Mouse (Mus musculus): ENCODE results near the gene Fam53b. TPM values are rescaled to one million over a fixed set of nuclear protein-coding genes. Genes with fewer than 3 reads are reported as not detected.
A peak's percentile ranks its signal among the peaks of the same experiment; 100 is the strongest.

Gene Fam53b
- polyA plus RNA-seq, 1 experiment from 2014 or later = 25.5 TPM

DNA sequence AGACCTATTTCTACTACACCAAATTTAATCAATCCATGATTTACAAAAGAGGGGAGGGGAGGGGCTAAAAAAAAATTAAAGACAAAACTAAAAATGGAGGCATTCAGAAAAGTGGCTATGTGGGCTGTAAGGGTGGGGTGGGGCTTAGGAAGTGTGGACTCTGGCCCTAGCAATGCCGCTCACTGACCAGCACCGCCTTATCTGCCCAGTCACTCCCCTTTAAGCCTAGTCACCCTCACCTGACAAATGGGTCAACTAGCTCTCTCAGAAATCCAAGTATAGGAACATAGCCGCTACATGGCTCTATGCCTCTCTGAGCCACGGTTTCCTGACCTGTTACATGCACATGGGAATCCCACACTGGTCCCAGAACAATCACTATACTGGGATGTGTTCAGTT lies 26.7 kb downstream of the Fam53b start:
- Histone ChIP-seq H3K9ac (no peak overlapping the region), H3K27me3 (no peaks in the 10 kb centered on the region), H3K4me3 (replicated peaks) (no peak overlapping the region), H3K36me3 (replicated peaks) (no peaks in the 10 kb centered on the region), H3K4me1 (replicated peaks) (peaks cover 57% of the 10 kb centered on the region), H3K4me2 (no peak overlapping the region), H3K27ac (replicated peaks) (peak overlapping the region; percentile 56; the same call in 1 of the 2 replicates), H3K9me3 (replicated peaks) (no peaks in the 10 kb centered on the region)
- ATAC-seq (ENCODE audit: insufficient read depth) = no peak
- 67% methylated on average over 4 of the region's 4 CpGs for WGBS (ENCODE audit: insufficient replicate concordance)

- peaks cover 57% of the 10 kb centered on the region for H3K4me1 ChIP-seq (replicated peaks)
These were observed 27.2 kb downstream of the Fam53b start for GRCm38 (mm10) chr7:132786522-132786921.

DNA sequence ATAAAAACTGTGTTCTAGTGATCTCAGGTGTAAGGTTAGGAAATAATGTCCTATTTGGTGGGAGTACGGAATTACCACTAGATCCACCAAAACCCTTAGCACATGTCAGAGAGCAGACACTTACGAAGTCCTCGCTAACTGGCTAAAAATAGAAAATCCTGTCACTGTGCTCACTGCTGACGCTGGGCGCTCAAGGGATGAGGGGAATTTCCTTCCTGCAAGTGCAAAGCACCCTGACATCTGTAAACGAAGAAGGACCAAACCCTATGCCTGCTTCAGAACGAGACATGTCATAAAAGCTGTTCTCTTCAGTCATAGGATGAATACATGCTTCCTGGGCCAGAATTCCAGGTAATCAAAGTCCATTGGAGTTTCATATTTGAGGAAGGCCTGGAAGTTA lies 27.7 kb downstream of the Fam53b start:
- Histone ChIP-seq H3K4me3 (replicated peaks) (no peak overlapping the region), H3K36me3 (replicated peaks) (no peaks in the 10 kb centered on the region), H3K27me3 (no peaks in the 10 kb centered on the region), H3K4me2 (no peak overlapping the region), H3K4me1 (replicated peaks) (peaks cover 61% of the 10 kb centered on the region), H3K9ac (no peak overlapping the region), H3K9me3 (replicated peaks) (no peaks in the 10 kb centered on the region), H3K27ac (replicated peaks) (0 out of 2 replicates have a peak overlapping the region, but pooled peaks have one; percentile 56)
- WGBS (ENCODE audit: insufficient replicate concordance) = 50% methylated on average over 7 of the region's 7 CpGs
- ATAC-seq (ENCODE audit: insufficient read depth) = no peak

More at GRCm38 (mm10) chr7:132786522-132786921, 27.2 kb downstream of the Fam53b start:
- no peak overlapping the region for H3K4me3 ChIP-seq (replicated peaks)
- H3K36me3 ChIP-seq (replicated peaks) = no peaks in the 10 kb centered on the region
- no peak overlapping the region for H3K9ac ChIP-seq
- H3K27ac ChIP-seq (replicated peaks) = peak overlapping the region; percentile 56; the same call in 1 of the 2 replicates
- H3K9me3 ChIP-seq (replicated peaks) = no peaks in the 10 kb centered on the region
- no peak for ATAC-seq (ENCODE audit: insufficient read depth)
- H3K27me3 ChIP-seq = no peaks in the 10 kb centered on the region
- 26% methylated on average over 4 of the region's 4 CpGs for WGBS (ENCODE audit: insufficient replicate concordance)
- no peak overlapping the region for H3K4me2 ChIP-seq

- 72% methylated on average over 5 of the region's 5 CpGs for WGBS (ENCODE audit: insufficient replicate concordance)
- H3K36me3 ChIP-seq (replicated peaks) = no peaks in the 10 kb centered on the region
- no peak overlapping the region for H3K4me3 ChIP-seq (replicated peaks)
- no peaks in the 10 kb centered on the region for H3K27me3 ChIP-seq
- H3K4me1 ChIP-seq (replicated peaks) = peaks cover 65% of the 10 kb centered on the region
- no peak for ATAC-seq (ENCODE audit: insufficient read depth)
- H3K9me3 ChIP-seq (replicated peaks) = no peaks in the 10 kb centered on the region
- no peak overlapping the region for H3K4me2 ChIP-seq
- H3K9ac ChIP-seq = no peak overlapping the region
- H3K27ac ChIP-seq (replicated peaks) = no peak overlapping the region
These were observed 29.6 kb downstream of the Fam53b start for GRCm38 (mm10) chr7:132784101-132784500.

DNA sequence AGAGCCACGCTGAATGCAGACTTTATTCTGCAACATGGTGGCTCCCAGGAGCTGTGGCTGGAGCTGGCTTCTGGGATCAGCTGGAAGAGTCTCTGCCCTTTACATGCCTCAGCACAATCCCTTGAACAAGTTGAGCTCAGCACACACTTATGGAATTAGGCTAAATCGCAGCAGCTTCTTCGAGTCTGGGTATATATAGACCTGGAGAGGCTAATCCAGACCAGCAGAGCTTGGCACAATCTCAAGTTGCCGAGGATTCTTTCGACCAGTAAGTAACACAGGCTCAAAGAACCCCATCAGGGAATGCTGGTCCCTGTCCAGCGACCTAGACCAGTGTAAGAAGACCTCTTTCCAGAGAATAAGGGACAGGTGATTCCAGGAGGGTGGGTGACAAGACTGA lies 31.8 kb downstream of the Fam53b start:
- Histone ChIP-seq H3K9me3 (replicated peaks) (no peaks in the 10 kb centered on the region), H3K4me1 (replicated peaks) (peaks cover 80% of the 10 kb centered on the region), H3K9ac (no peak overlapping the region), H3K36me3 (replicated peaks) (no peaks in the 10 kb centered on the region), H3K4me2 (no peak overlapping the region), H3K27ac (replicated peaks) (peak overlapping the region; percentile 98), H3K4me3 (replicated peaks) (no peak overlapping the region), H3K27me3 (no peaks in the 10 kb centered on the region)
- WGBS (ENCODE audit: insufficient replicate concordance) = 67% methylated on average over 6 of the region's 6 CpGs
- no peak for ATAC-seq (ENCODE audit: insufficient read depth)

DNA sequence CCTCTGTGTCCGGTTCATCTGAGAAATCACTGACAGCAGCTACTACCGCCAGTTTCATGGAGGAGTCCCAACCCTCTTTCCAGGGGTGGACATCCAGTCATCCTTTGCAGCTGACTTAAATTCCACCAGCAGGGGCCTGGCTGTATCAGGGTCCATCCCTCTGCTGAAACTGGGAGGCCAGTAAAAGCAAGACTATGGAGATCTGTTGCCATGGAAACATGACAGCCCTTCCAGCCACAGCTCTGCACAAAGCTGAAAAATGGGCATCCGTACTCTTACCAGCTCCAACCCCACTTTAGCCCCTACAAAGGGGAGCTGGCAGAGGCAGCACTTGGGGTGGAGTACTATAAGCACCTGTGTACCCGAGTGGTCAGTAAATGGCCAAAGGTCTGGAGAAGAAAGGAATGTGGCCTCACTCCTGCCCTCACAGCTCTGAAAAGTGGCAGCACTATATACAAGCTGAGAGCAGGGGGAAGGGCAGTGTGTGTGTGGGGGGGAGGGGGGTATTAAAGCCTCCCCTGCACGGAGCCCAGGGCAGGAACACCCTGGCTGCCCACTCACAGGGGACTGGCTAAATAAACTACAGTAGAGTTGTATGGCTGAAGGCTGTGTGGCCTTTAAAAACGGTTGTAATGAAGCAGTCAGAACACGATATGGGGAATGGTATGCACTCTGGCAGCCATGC lies 32.4 kb downstream of the Fam53b start:
- Histone ChIP-seq H3K4me3 (replicated peaks) (no peak overlapping the region), H3K4me1 (replicated peaks) (peaks cover 80% of the 10 kb centered on the region), H3K27me3 (no peaks in the 10 kb centered on the region), H3K9ac (no peak overlapping the region), H3K4me2 (no peak overlapping the region), H3K36me3 (replicated peaks) (no peaks in the 10 kb centered on the region), H3K9me3 (replicated peaks) (no peaks in the 10 kb centered on the region), H3K27ac (replicated peaks) (peak overlapping the region; percentile 98)
- 65% methylated on average over 7 of the region's 7 CpGs for WGBS (ENCODE audit: insufficient replicate concordance)
- no peak for ATAC-seq (ENCODE audit: insufficient read depth)

DNA sequence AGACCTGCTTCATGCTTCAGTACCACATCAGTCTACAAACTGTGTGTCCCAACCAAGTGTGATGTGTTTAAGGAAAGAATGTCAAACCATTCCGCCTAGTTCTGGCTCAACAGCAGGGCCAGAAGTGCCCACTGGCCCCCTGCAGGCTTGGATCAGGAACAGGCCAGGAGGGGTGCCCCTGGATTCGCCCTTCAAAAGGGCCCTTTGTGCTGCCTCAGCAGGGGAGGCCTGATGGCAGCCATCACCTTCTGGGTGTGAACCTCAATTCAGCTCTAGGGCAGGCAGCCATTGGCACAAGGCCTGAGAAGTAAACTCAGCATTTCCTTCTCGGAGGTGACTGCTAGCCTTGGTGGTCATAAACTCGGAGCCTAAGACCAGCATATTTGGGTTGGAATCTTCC lies 33.1 kb downstream of the Fam53b start:
- Histone ChIP-seq H3K9ac (no peak overlapping the region), H3K4me1 (replicated peaks) (peaks cover 77% of the 10 kb centered on the region), H3K27me3 (no peaks in the 10 kb centered on the region), H3K4me3 (replicated peaks) (no peak overlapping the region), H3K36me3 (replicated peaks) (no peaks in the 10 kb centered on the region), H3K4me2 (no peak overlapping the region), H3K27ac (replicated peaks) (peak overlapping the region; percentile 98), H3K9me3 (replicated peaks) (no peaks in the 10 kb centered on the region)
- ATAC-seq (ENCODE audit: insufficient read depth) = no peak
- WGBS (ENCODE audit: insufficient replicate concordance) = 71% methylated on average over 4 of the region's 4 CpGs

GRCm38 (mm10) chr7:132778630-132779029 lies 35.1 kb downstream of the Fam53b start:
- peak overlapping the region; percentile 28 for H3K4me3 ChIP-seq (replicated peaks)
- no peaks in the 10 kb centered on the region for H3K27me3 ChIP-seq
- H3K36me3 ChIP-seq (replicated peaks) = peaks cover 11% of the 10 kb centered on the region
- H3K4me2 ChIP-seq = peak overlapping the region; percentile 74
- 34% methylated on average over 13 of the region's 13 CpGs for WGBS (ENCODE audit: insufficient replicate concordance)
- H3K27ac ChIP-seq (replicated peaks) = peak overlapping the region; percentile 98
- no peaks in the 10 kb centered on the region for H3K9me3 ChIP-seq (replicated peaks)
- peak; percentile 68 for ATAC-seq (ENCODE audit: insufficient read depth)
- peaks cover 73% of the 10 kb centered on the region for H3K4me1 ChIP-seq (replicated peaks)
- H3K9ac ChIP-seq = peak overlapping the region; percentile 57

GRCm38 (mm10) chr7:132777728-132778453 lies 35.8 kb downstream of the Fam53b start:
- Histone ChIP-seq H3K4me1 (replicated peaks) (peaks cover 77% of the 10 kb centered on the region), H3K27ac (replicated peaks) (peak overlapping the region; percentile 98), H3K9ac (peak overlapping the region; percentile 65), H3K36me3 (replicated peaks) (peaks cover 12% of the 10 kb centered on the region), H3K4me2 (peak overlapping the region; percentile 74), H3K27me3 (no peaks in the 10 kb centered on the region), H3K9me3 (replicated peaks) (no peaks in the 10 kb centered on the region), H3K4me3 (replicated peaks) (peak overlapping the region; percentile 28)
- WGBS (ENCODE audit: insufficient replicate concordance) = 15% methylated on average over 1 of the region's 1 CpGs
- peak; percentile 91 for ATAC-seq (ENCODE audit: insufficient read depth)

DNA sequence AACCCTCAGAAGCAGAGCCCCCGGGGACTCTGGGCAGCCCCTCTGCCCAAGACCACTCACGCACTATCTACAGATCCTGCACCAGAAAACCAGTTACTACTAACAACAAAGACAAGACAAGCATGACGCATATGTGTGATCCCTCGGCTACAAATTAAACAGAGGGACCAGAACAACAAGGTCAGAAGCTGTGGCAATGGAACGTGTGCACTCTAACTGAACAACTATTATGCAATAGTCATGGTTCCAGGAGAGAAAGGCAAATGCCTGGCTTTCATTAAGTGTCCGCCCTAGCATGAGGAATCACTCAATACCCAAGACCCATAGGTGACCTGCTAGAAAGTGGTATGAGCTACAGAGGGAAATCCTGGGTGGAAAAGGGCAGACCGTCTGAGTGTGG lies 36.6 kb downstream of the Fam53b start:
- WGBS (ENCODE audit: insufficient replicate concordance) = 59% methylated on average over 7 of the region's 7 CpGs
- ATAC-seq (ENCODE audit: insufficient read depth) = no peak
- Histone ChIP-seq H3K36me3 (replicated peaks) (peaks cover 13% of the 10 kb centered on the region), H3K27me3 (no peaks in the 10 kb centered on the region), H3K4me1 (replicated peaks) (peaks cover 82% of the 10 kb centered on the region), H3K9me3 (replicated peaks) (no peaks in the 10 kb centered on the region), H3K27ac (replicated peaks) (peak overlapping the region; percentile 98), H3K9ac (peak overlapping the region; percentile 65), H3K4me2 (peak overlapping the region; percentile 74), H3K4me3 (replicated peaks) (peak overlapping the region; percentile 69)

GRCm38 (mm10) chr7:132776338-132777111 lies 37.2 kb downstream of the Fam53b start:
- no peaks in the 10 kb centered on the region for H3K27me3 ChIP-seq
- peak overlapping the region; percentile 65 for H3K9ac ChIP-seq
- H3K9me3 ChIP-seq (replicated peaks) = no peaks in the 10 kb centered on the region
- WGBS (ENCODE audit: insufficient replicate concordance) = 52% methylated on average over 7 of the region's 7 CpGs
- peaks cover 19% of the 10 kb centered on the region for H3K36me3 ChIP-seq (replicated peaks)
- H3K4me1 ChIP-seq (replicated peaks) = peaks cover 84% of the 10 kb centered on the region
- H3K4me2 ChIP-seq = peak overlapping the region; percentile 74
- H3K4me3 ChIP-seq (replicated peaks) = peak overlapping the region; percentile 69
- ATAC-seq (ENCODE audit: insufficient read depth) = peak; percentile 51
- H3K27ac ChIP-seq (replicated peaks) = peak overlapping the region; percentile 98

Measured in liver, embryonic 15.5 days (tissue).